Mouse (Mus musculus): ENCODE measurements around the gene Gm20388. TPM values are rescaled to one million over a fixed set of nuclear protein-coding genes. Genes with fewer than 3 reads are reported as not detected.

The Gm20388 gene
- polyA plus RNA-seq, 1 experiment = not detected

- TF ChIP-seq POLR2A (IDR thresholded peaks at IDR 0.05; ENCODE audit: insufficient read depth, low read depth, low read length) = no peak
- no peak for TF ChIP-seq CTCF (IDR thresholded peaks at IDR 0.05; ENCODE audit: insufficient read depth, low read depth, low read length)
- Histone ChIP-seq H3K4me1 (ENCODE audit: control insufficient read depth, insufficient read depth, low read length) (peaks cover 63% of the 10 kb centered on the region), H3K4me3 (ENCODE audit: insufficient read depth, low read depth, low read length) (no peak overlapping the region), H3K27ac (ENCODE audit: insufficient read depth, low read depth, low read length) (no peak overlapping the region)
- 91% methylated on average over 5 of the region's 5 CpGs for WGBS
Observed at GRCm38 (mm10) chr8:124279690-124279985, 4369.0 kb downstream of the Gm20388 start.

DNA sequence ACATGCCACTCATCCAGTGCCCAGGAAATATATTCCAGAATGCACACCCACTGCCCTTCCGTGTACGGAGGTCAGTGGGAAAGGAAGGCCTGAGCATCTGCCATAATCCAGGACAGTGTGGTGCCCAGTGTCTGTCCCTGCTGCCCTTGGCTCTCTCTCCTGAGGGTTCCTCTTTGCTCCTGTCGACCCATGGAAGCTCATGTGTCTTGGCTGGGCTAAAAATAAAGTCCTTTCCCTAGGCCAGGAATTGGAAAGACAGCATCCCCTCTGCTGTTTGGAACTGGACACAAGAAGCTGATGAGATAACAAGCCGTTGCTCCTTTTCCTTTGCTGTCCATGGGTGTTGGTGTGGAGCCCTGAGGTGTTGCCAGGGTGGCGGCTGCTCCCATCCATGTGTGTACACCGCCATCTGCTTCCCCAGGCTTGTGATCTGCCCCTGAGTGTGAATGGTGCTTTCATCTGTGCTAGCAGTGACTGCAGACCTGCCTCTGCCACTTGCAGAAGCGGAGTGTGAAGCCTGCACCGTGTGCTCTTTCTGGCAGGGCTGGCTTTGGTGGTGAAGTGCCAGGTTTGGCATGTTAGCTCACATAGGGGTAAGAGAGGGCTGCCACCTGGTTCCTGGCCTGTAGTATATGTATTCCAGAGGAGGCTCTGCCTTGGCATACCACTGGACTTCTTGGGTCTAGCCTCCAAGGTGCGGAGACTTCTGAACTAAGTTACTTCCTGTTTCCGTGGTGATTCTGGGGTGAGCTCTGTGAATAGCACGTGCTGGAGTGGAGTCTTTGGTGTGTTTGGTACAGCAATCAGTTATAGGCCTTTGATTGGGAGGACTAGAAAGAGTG, 4371.3 kb downstream of the Gm20388 start:
- peaks cover 59% of the 10 kb centered on the region for H3K4me1 ChIP-seq (ENCODE audit: control insufficient read depth, insufficient read depth, low read length)
- no peak overlapping the region for H3K27ac ChIP-seq (ENCODE audit: insufficient read depth, low read depth, low read length)
- H3K4me3 ChIP-seq (ENCODE audit: insufficient read depth, low read depth, low read length) = no peak overlapping the region
- 70% methylated on average over 11 of the region's 11 CpGs for WGBS
- TF ChIP-seq POLR2A (IDR thresholded peaks at IDR 0.05; ENCODE audit: insufficient read depth, low read depth, low read length) (no peak), CTCF (IDR thresholded peaks at IDR 0.05; ENCODE audit: insufficient read depth, low read depth, low read length) (no peak)

GRCm38 (mm10) chr8:124282878-124283630, 4372.4 kb downstream of the Gm20388 start:
- Histone ChIP-seq H3K4me3 (ENCODE audit: insufficient read depth, low read depth, low read length) (no peak overlapping the region), H3K4me1 (ENCODE audit: control insufficient read depth, insufficient read depth, low read length) (peaks cover 52% of the 10 kb centered on the region), H3K27ac (ENCODE audit: insufficient read depth, low read depth, low read length) (no peak overlapping the region)
- 75% methylated on average over 12 of the region's 12 CpGs for WGBS
- TF ChIP-seq POLR2A (IDR thresholded peaks at IDR 0.05; ENCODE audit: insufficient read depth, low read depth, low read length) (no peak), CTCF (IDR thresholded peaks at IDR 0.05; ENCODE audit: insufficient read depth, low read depth, low read length) (no peak)

DNA sequence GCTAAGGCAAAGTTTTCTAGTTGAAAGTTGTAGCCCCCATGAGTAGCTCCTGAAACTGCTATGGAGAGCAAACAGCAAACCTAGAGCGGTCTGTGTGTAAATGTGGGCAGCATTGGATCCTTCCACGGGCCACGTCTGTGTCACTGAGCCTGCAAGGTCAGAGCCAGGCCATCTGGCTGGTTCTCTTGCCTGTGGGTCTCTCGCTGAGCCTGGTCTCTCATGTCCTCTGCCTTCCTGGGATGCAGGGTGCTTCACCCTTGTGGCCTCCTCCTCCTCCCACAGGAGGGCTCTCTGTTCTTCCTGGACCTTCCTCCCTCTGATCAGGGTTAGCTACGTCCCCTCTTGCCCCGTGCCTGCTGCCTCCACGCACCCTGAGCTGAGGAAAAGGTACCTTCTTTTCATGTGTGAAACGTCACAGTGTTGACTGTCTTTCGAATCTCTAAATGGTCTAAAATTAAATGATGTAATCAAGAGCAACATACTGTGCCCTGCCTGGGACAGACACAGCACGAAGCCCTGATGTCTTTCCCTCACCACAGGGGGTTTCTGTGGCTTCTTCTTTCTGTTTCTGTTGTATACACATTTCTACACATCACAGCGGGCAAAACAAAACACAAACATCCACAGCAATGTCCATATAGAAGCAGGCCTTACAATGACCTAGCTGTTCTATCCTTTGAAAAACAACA, 4373.1 kb downstream of the Gm20388 start:
- Histone ChIP-seq H3K4me1 (ENCODE audit: control insufficient read depth, insufficient read depth, low read length) (peaks cover 46% of the 10 kb centered on the region), H3K27ac (ENCODE audit: insufficient read depth, low read depth, low read length) (0 out of 2 replicates have a peak overlapping the region, but pooled peaks have one; percentile 36), H3K4me3 (ENCODE audit: insufficient read depth, low read depth, low read length) (no peak overlapping the region)
- 65% methylated on average over 11 of the region's 11 CpGs for WGBS
- no peak for TF ChIP-seq CTCF (IDR thresholded peaks at IDR 0.05; ENCODE audit: insufficient read depth, low read depth, low read length)

DNA sequence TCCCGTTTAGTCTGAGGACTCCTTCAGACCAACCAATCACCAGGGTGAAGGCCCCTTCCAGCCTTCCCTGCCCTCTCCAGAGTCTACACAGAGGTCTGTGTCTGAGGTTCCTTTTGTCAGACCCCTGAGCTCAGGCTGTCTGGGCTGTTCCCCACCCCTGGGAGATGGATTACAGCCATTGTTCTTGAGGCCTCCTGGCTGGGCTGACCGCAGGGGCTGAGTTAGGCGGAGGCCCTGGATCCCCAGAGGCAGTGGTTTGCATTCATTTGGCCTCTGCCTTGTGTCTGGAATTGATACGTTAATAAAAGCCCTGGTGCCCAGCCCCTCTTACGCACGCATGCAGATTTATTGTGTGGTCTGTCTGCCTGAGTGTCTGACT, 4373.7 kb downstream of the Gm20388 start:
- WGBS = 46% methylated on average over 6 of the region's 6 CpGs
- Histone ChIP-seq H3K4me1 (ENCODE audit: control insufficient read depth, insufficient read depth, low read length) (peaks cover 45% of the 10 kb centered on the region), H3K4me3 (ENCODE audit: insufficient read depth, low read depth, low read length) (no peak overlapping the region), H3K27ac (ENCODE audit: insufficient read depth, low read depth, low read length) (peak overlapping the region; percentile 36; the same call in 1 of the 2 replicates)
- no peak for TF ChIP-seq POLR2A (IDR thresholded peaks at IDR 0.05; ENCODE audit: insufficient read depth, low read depth, low read length)
- TF ChIP-seq CTCF (IDR thresholded peaks at IDR 0.05; ENCODE audit: insufficient read depth, low read depth, low read length) = no peak

GRCm38 (mm10) chr8:124284984-124285576, 4374.4 kb downstream of the Gm20388 start:
- 40% methylated on average over 9 of the region's 9 CpGs for WGBS
- H3K27ac ChIP-seq (ENCODE audit: insufficient read depth, low read depth, low read length) = no peak overlapping the region
- no peak overlapping the region for H3K4me3 ChIP-seq (ENCODE audit: insufficient read depth, low read depth, low read length)
- TF ChIP-seq POLR2A (IDR thresholded peaks at IDR 0.05; ENCODE audit: insufficient read depth, low read depth, low read length) (no peak), CTCF (IDR thresholded peaks at IDR 0.05; ENCODE audit: insufficient read depth, low read depth, low read length) (no peak)
- H3K4me1 ChIP-seq (ENCODE audit: control insufficient read depth, insufficient read depth, low read length) = peaks cover 45% of the 10 kb centered on the region

DNA sequence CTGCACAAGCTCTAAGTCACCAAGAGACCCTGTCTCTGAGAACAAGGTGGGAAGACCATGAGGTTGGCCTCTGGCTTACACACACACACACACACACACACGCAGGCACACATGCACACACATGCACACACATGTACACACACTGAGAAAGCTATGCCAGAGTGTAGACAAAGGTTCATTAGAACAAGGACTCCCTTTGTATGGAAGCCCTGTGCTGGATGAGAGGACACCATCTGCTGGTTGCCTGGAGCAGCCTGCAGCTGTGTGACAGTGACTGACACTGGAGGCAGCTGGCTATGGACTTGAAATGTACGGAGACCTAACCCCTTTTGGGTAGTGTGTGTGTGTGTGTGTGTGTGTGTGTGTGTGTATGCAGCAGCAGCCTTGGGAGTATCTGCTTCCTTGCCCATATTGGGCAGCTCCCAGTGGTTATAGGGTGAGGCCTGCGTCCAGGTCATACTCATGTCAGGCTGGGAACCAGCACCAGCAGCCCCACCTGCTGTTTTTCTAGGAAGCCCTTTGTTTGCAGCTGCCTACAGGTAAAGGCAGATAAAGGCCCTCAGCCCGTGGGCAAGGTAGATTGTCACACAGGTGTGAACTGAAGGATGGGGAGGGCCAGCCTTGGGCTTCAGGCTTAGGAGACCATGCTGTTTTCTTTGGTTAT, 4376.0 kb downstream of the Gm20388 start:
- Histone ChIP-seq H3K4me1 (ENCODE audit: control insufficient read depth, insufficient read depth, low read length) (peaks cover 54% of the 10 kb centered on the region), H3K27ac (ENCODE audit: insufficient read depth, low read depth, low read length) (no peak overlapping the region), H3K4me3 (ENCODE audit: insufficient read depth, low read depth, low read length) (no peak overlapping the region)
- 69% methylated on average over 4 of the region's 4 CpGs for WGBS
- no peak for TF ChIP-seq POLR2A (IDR thresholded peaks at IDR 0.05; ENCODE audit: insufficient read depth, low read depth, low read length)
- TF ChIP-seq CTCF (IDR thresholded peaks at IDR 0.05; ENCODE audit: insufficient read depth, low read depth, low read length) = no peak

DNA sequence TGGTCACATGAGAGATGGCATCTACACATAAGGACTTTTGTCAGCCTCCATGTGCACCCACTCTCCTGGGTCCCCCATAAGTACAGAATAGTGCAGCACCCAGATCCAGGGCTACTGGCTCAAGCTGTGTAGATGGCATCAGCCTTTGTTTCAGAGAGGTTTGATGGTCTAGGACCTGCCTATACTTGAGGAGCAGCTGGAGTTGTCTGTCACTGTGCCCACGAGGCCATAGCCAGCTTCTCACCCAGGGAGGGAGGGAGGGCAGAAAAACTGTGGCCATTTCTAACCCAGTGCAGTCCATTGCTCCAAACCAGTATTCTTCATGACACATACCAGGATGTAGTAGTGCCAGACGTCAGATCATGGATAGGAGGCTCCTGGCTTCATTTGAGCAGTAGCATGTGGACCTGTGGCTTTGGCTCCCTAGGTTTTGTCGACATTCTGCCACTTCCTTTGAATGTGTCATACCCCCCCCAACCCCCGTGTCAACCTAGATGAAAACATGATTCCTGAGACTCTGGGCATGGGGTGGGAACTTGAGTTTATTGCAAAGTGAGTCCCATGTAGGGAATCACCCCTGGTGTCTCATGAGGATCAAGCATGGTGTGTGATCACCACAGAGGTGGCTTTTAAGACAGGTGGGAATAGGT, 4377.7 kb downstream of the Gm20388 start:
- no peak overlapping the region for H3K4me3 ChIP-seq (ENCODE audit: insufficient read depth, low read depth, low read length)
- no peak overlapping the region for H3K27ac ChIP-seq (ENCODE audit: insufficient read depth, low read depth, low read length)
- 76% methylated on average over 4 of the region's 4 CpGs for WGBS
- no peak for TF ChIP-seq CTCF (IDR thresholded peaks at IDR 0.05; ENCODE audit: insufficient read depth, low read depth, low read length)
- no peak for TF ChIP-seq POLR2A (IDR thresholded peaks at IDR 0.05; ENCODE audit: insufficient read depth, low read depth, low read length)
- H3K4me1 ChIP-seq (ENCODE audit: control insufficient read depth, insufficient read depth, low read length) = peaks cover 52% of the 10 kb centered on the region

Data from olfactory bulb, adult 2 months (tissue).